Mouse (Mus musculus) ovary, postnatal 14 days (tissue): Measurements from ENCODE around the gene Vav3.
A peak's percentile ranks its signal among the peaks of the same experiment; 100 is the strongest.

Source experiments
- DNase-seq: peaks from one replicate; pipeline ENCODE4 v3.0.0; 2022; ENCODE audit warnings: low spot score

Vav3 gene

GRCm38 (mm10) chr3:109683608-109684295, 343.3 kb downstream of the Vav3 start:
- peak; percentile 2 for DNase-seq

DNA sequence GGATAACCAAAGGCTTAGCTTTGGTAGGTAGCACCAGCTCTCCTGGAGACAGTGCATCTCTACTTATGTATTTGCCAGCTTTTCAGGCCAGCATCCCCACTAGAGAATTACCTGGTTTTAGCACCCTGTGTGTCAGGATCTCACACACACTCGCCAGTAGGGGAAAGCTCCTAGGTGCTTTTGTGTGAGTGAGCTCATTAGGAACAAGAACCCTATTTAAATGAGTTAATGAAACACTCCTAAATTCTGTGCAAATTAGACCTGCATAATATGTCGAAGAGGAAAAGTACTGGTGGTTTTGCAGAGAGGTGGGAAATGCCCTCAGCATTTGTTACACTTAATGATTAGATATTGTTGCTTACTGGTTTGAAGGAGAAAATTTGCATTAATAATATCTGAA, 350.1 kb downstream of the Vav3 start:
- DNase-seq: no peak

DNA sequence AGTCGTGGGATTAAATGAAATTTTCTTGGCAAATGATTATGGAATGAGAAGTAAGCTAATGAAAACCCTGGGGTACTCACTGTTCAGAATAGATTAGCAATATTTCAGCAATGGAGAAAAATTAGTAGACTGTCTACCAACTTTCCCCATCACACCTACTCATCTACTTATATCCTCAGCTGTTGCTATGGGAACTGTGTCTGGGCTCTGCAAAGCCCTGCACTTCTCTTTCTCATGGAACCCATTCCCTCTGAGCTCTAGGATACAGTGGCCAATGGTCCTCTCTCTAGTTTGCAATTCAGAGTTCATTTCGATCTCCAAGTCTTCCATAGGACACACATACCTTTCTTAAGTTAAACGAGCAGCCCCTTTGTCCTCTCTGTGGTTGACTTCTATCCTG, 352.2 kb downstream of the Vav3 start:
- DNase-seq: no peak

DNA sequence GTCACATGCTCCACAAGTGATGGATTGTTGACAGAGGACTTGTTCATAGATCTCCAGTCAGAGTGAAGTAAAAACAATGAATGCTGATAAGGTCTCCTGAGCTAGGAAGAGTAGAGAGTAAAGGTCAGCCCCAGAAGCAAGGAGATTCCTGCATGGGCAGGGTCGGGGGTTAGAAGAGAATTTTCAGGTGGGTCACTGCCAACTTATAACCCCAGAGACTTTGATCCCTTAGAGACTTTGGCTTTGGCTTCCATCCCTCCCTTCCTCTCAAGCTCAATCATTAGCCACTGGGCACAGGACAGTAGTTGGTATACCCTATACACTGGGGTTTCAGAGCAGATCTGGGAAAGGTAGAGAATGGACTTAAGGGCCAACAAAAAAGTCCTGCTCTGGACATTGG, 360.8 kb downstream of the Vav3 start:
- DNase-seq: no peak

DNA sequence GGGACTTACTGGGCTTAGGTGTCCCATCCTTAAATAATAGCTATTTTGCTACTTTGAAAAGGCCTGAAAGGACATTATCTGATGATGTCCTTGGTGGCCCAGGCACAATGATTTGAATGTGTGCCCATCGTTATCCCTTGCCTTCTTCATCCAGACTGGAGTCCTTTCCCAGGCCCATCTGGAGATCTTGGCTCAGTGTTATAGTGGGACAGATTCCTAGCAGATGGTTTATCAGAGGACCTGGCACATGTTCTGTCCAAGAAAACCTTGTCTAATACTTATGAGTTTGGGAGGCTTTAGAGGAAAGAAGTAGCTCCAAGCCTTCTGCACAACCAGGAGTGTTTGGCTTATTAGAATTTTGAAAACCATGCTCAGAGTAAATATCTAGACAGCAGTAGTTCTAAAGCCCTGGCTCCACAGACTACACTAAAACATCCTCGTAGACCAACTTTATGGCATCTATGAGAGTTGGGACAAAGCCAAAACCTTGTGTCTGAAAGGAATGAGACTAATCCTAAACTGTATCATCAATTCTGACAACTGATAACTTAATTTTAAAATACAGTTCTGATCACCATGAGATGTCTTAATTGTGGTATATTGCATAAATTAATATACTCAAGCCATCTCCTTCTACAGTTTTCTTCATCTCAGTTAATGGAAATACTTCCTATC, 367.5 kb downstream of the Vav3 start:
- DNase-seq: no peak

- no peak for DNase-seq
Observed at GRCm38 (mm10) chr3:109711751-109712150, 371.3 kb downstream of the Vav3 start.

DNA sequence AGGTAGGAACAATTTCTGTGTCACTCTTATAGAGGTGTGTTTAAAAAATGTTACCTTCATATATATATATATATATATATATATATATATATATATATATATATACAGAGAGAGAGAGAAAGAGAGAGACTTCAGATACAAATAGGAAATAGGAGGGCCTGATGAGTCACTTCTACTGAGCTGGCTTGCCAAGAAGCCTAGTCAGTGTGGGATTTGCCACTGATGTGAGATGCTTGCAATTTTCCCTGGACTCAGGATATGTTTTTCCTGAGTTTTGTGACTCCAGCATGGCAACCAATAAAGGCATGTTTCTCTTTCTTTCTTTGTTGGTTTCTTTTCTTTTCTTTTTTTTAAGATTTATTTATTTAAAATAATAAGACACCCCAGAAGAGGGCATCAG, 374.0 kb downstream of the Vav3 start:
- DNase-seq: no peak

- DNase-seq: no peak
Observed at GRCm38 (mm10) chr3:109721753-109722152, 381.3 kb downstream of the Vav3 start.

DNA sequence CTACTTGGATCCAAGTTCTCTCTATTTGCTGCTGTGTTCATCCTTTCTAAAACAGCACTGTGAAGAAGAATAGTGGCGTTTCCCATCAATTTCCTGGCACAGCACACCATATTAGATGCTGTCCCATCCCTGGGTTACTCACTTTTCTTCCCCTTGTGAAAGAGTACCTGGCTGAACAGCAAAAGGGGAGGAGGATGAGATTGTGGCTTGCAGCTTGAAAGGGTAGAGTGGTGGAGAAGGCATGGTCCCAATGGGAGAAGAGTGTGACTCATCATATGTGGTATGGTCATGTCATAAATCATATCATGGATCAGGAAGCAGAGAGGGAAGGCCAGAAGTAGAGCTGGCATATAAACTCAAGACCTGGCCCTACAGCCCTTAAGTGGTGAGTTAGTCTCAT, 386.3 kb downstream of the Vav3 start:
- DNase-seq: no peak

DNA sequence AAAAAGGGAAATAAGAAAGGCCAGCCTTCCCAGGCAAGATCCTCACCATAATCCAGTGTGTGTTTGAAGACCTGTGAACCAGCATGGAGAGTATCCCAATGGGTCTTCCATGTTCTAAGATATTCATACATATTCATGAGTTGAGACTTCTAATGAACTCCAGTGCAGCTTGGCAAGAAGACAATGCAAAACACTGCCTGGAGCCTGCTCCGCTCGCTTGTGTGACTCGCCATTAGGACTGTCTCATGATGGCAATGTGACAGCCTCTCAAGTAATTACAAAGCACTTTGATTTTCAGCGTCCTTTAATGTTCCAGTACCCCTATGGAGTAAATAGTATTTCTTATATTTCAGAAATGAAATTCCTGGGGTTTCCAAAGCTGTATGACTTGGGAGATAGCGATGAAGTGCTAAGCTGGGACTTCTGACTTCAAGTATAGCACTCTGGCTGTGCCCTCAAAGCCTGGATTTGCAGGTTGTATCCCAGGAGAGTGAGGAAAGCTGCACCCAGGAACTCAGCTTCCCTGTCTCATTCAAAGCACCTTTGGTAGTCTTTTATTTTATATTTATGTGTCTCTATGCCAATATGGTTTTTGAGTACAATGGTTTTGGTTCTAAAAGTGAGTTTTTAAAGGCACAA, 391.3 kb downstream of the Vav3 start:
- no peak for DNase-seq

DNA sequence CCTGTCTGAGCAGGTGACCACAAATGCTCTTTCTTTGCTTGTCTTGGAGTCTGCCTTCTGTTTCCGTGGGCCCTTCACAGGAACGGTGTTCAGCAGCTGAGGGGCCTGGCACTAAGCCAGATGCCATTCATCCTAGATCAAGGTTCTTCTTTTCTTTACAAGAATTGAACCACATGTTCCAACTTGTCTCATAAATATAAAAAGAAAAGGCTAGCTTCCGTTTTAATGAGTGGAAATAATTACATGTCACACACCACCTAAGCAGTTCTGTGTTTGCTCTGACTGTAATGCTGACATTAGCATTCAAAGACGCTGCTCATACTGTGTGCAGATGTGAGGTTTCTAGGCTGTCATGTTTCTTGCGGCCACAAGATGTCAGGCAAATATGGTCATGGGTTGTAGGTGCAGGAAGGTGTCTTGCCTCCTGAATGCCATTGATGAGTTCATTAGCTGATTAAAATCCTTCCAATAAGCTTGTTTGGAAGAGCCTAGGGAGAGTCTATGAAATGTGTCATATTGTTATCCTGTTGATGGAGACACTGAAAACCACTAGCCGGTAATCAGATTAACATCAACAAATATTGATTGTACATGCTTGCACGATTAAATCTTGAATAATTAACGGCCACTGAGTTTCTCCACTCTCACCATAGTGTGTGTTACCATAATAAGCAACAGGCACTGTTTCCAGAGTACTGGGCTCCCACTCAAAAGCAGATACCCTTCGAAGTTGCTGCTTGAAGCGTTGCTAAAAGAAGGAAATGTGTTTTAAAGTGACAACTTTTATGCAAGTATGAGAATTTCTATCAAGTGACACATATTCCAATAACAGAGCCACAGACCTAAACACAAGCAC, 392.1 kb downstream of the Vav3 start:
- no peak for DNase-seq
